Mouse (Mus musculus) inflammation-experienced regulatory T-cells, adult 16 weeks (primary cell): ENCODE data around the gene Crx. TPM values are rescaled to one million over a fixed set of nuclear protein-coding genes. Genes with fewer than 3 reads are reported as not detected.

Source experiments
- polyA plus RNA-seq: library from polyadenylated mRNA; unstranded; fragments of 100-300 nt; shearing (Covaris generic); gene quantifications from one replicate; pipeline ENCODE4 v1.2.1, GENCODE M21; 2017

Crx gene
- not detected for polyA plus RNA-seq

GRCm38 (mm10) chr7:15879756-15880155 lies at the start of gene Crx:
Crx (minus strand) TSS chr7:15879968.

DNA sequence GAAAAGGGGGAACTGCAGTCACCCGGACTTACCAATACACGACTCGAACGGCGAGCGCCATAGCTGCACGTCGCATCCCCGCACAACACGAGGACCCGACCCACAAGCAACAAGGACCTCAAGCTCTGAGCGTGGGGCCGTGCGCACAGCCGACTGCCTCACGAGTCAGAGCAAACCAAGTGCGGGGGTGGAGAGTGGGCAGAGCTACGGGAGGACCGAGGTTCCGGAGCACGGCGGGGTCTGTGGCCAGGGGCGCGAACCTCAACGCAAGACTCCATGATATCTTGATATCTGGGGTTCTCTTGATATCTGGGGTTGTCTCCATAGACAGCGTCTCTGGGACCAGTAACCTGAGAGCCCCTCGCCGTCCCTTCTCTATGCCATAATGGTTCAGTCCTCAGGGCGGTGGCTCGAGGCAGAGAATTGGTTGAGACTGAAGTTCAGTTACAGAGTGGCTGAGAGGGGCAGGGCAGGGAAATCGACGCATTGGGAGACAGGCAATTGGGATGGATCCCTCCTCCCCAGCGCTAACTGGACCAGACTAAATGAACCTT lies 42.5 kb upstream of the Crx start, which contains the start of gene Selenow:
TSS of gene Selenow (minus strand) at position 183 of the 554 bp plus-strand sequence.

DNA sequence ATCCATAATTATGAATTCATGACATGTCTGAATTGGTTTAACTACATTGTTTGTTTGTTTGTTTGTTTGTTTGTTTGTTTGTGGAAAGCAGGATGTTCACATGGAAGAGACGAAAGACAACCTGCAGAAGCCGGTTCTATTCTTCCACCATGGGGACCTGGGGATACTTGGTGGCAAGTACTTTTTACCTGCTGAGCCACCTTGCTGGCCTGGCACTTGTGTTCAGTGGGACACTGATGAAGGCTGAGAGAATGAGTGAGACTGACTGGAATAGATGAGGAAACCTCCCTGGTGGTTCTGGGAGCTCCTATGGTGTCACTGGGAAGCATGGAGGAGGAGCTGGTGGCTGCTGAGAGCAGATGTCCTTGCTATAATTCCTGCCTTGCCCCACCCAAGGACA lies 2.5 kb upstream of the Crx start, which contains the start of gene Crxos:
TSS of gene Crxos (plus strand) at position 301 of the 400 bp plus-strand sequence.

DNA sequence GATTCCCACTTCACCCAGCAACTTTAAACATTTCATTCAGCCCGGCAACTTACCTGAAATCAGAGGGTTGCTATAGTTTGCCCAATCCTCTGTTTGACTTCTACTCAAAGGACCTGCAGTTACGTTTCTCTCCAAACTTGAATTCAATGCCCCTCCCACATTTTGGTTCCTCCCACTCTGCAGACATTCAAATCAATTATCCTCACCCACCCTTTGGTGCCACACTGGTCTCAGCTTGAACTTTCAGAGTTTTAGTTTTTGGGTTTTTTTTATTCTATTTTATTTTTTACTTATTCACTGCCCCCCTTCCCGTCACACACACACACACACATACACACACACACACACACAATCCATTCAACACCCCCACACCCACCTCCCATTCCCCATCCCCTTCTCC lies 40.2 kb downstream of the Crx start, which contains the start of gene Obox6:
TSS of gene Obox6 (minus strand) at position 101 of the 400 bp plus-strand sequence.

Other genes with a start within 250 kb of the Crx start
- gene Obox3, start 240.1 kb downstream of the Crx start, polyA plus RNA-seq: 0.12 TPM
- gene Obox5, start 129.8 kb downstream of the Crx start, polyA plus RNA-seq: not detected
- not detected for gene Obox6, start 40.3 kb downstream of the Crx start, polyA plus RNA-seq
- not detected for gene Crxos, start 2.6 kb upstream of the Crx start, polyA plus RNA-seq
- 557 TPM for gene Selenow, start 42.4 kb upstream of the Crx start, polyA plus RNA-seq
- 387 TPM for gene Nop53, start 66.1 kb upstream of the Crx start, polyA plus RNA-seq
- gene Ehd2, start 87.6 kb upstream of the Crx start, polyA plus RNA-seq: not detected
- gene Bicra, start 168.0 kb upstream of the Crx start, polyA plus RNA-seq: 5.9 TPM
- gene Zfp541, start 181.8 kb upstream of the Crx start, polyA plus RNA-seq: 0.06 TPM
- gene Napa, start 218.5 kb upstream of the Crx start, polyA plus RNA-seq: 262 TPM
- 28.6 TPM for gene Kptn, start 239.9 kb upstream of the Crx start, polyA plus RNA-seq
- gene Slc8a2, start 249.9 kb upstream of the Crx start, polyA plus RNA-seq: not detected